Mouse (Mus musculus) bone marrow, adult 2 months (tissue): ENCODE measurements at regions not wholly inside any gene's neighbourhood (a gene's known extent, or its start where the extent isn't known, plus 50 kb on each side); places are given as distances from the start of the nearest gene placed in this dataset.

Experiments used
- CTCF ChIP-seq: fragments of 200-500 bp; IDR thresholded peaks from 2 replicates; pipeline ENCODE4 v1.5.1; 2011; ENCODE audit warnings: low read length, control low read depth; ENCODE audit not compliant: control insufficient read depth, insufficient read depth
- POLR2A ChIP-seq: fragments of 200-500 bp; IDR thresholded peaks from 2 replicates; pipeline ENCODE4 v1.6.1; 2011; ENCODE audit warnings: low read depth, mild to moderate bottlenecking, control low read depth, low read length, borderline replicate concordance; ENCODE audit not compliant: control insufficient read depth

DNA sequence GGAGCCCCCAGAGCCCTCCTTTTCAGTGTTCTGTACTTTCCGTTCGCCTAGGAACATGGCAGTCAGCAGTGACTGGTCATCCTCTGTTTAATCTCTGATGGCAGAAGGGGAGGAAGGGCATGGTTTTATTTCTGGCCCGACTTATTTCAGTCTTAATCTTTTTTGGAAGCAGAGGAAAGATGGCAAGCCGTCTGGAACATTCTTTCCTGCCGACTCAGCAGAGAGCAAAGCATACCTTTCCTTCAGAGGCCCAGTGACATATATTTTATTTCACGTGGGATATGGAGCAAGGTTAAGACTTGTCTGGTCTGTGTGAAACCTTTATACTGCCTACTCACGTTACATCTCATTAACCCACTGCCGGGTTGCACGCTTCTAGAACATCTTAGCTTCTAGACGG, 158.1 kb downstream of the Dyrk2 start:
- TF ChIP-seq POLR2A, result no peak
- no peak for TF ChIP-seq CTCF
